Mouse (Mus musculus) pancreas, adult 10 weeks (tissue): ENCODE measurements around the gene Ttc26. TPM values are rescaled to one million over a fixed set of nuclear protein-coding genes. Genes with fewer than 3 reads are reported as not detected.

Source experiments
- polyA plus RNA-seq: library from polyadenylated mRNA; stranded (reverse); fragments of 350-450 nt; fragmentation: Illumina TruSeq; extraction: RNeasy Lipid Tissue Mini Kit (QIAGEN cat#74804); gene quantifications from one replicate; pipeline ENCODE4 v1.2.3, GENCODE M21; 2015; ENCODE audit warnings: low read depth, low replicate concordance; ENCODE audit not compliant: insufficient read depth

Gene Ttc26
- polyA plus RNA-seq: 1.6 TPM

GRCm38 (mm10) chr6:38381129-38381771 is at the start of gene Ttc26:
Gene Ttc26 (plus strand): TSS chr6:38381469.

DNA sequence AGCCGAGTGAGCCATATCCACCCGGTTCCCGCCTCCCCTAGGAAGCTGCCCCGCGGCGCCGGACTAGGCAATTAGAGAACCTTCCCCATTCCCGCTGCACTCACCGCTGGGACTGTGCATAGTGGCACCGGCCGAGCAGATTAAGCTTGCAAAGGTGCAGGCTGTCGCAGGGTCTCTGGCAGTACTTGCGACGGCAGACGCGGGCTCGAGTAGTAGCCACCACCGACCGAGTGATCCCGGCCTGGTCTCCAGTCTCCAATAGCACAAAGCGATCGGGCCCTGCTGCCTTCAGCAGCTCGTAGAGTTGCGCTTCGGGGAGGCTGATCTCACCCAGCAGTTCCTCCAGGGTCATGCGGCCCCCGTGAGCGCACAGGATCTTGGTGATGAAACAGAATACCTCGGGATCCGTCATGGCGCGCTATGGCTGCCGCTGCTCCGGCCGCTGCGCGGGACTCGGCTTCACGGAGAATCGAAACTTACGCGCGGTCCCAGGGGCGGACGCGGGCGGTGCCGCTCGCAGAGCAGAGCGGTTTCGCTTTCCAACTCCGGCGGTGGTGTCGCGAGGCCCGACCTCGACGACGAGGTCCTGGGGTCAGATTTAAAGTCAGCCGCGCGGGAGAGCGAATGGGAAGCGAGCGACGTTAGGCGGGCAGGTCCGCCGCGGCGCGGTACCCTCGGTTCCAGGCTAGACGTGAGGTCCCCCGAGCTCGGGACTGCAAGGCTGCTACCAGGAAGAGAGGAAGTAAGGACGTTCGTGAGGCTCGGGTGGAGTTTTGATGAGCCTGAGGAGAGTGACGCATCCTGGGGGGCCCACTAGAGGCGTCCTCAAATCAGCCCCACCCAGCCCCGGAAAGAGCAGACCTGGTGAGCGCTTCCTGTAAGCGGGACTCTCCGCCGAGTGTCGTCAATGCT is 27.2 kb upstream of the Ttc26 start, which contains the start of gene Zc3hav1:
Gene Zc3hav1, minus strand, starts transcription at position 793 of the 912 bp plus-strand sequence.

GRCm38 (mm10) chr6:38433261-38434033 is 52.2 kb downstream of the Ttc26 start, which contains the start of gene Ubn2:
Gene Ubn2 (plus strand): TSS chr6:38433950.

Other genes with a start within 250 kb of the Ttc26 start
- gene D630045J12Rik, start 127.5 kb upstream of the Ttc26 start, polyA plus RNA-seq: 0.57 TPM
- gene Zc3hav1l, start 82.2 kb upstream of the Ttc26 start, polyA plus RNA-seq: 1.0 TPM
- gene Zc3hav1, start 26.9 kb upstream of the Ttc26 start, polyA plus RNA-seq: 6.6 TPM
- gene Ubn2, start 52.5 kb downstream of the Ttc26 start, polyA plus RNA-seq: 6.9 TPM
- 30.0 TPM for gene Fmc1, start 152.0 kb downstream of the Ttc26 start, polyA plus RNA-seq
- gene Luc7l2, start 169.9 kb downstream of the Ttc26 start, polyA plus RNA-seq: 87.4 TPM